Mouse (Mus musculus) brain, embryonic 14.5 days (tissue): ENCODE results near the gene Dppa3.

Source experiments
- CTCF ChIP-seq: fragments of 200-500 bp; IDR thresholded peaks from 2 replicates; pipeline ENCODE4 v1.5.1; 2012; ENCODE audit warnings: inconsistent platforms, mild to moderate bottlenecking, moderate library complexity, borderline replicate concordance; ENCODE audit not compliant: insufficient read depth, insufficient read length; ENCODE audit errors: extremely low read depth
- POLR2A ChIP-seq: fragments of 200-500 bp; IDR thresholded peaks from 2 replicates; pipeline ENCODE4 v1.6.1; 2012; ENCODE audit warnings: mild to moderate bottlenecking, inconsistent platforms, borderline replicate concordance; ENCODE audit not compliant: poor library complexity, insufficient read depth, insufficient read length, severe bottlenecking; ENCODE audit errors: extremely low read depth

DNA sequence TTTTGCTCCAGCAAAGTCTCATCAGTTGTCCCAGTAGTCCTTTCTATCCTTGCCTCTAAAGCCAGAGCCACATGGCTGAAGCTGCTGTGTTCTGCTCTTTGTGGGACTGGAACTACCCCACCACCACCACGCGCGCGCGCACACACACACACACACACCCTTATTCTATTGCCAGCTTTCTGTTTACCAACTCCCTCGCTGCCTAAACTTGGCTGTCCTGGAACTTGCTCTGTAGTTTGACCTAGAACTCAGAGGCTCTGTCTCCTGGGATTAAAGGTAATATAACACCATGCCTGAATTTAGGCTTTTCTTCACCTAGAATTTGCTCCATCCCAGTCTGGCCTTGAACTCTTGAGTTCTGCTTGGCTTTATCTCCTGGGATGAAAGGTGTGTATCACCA, 5.1 kb upstream of the Dppa3 start:
- TF ChIP-seq POLR2A (no peak), CTCF (no peak)
